Mouse (Mus musculus) CD4-positive, CD25-positive, alpha-beta regulatory T cell, adult 2 months (primary cell): ENCODE results near the gene Wnt7b.

Experiments
- DNase-seq: peaks from one replicate; pipeline ENCODE4 v3.0.0-alpha.2; 2012; ENCODE audit warnings: low read depth, low spot score

The Wnt7b gene

DNA sequence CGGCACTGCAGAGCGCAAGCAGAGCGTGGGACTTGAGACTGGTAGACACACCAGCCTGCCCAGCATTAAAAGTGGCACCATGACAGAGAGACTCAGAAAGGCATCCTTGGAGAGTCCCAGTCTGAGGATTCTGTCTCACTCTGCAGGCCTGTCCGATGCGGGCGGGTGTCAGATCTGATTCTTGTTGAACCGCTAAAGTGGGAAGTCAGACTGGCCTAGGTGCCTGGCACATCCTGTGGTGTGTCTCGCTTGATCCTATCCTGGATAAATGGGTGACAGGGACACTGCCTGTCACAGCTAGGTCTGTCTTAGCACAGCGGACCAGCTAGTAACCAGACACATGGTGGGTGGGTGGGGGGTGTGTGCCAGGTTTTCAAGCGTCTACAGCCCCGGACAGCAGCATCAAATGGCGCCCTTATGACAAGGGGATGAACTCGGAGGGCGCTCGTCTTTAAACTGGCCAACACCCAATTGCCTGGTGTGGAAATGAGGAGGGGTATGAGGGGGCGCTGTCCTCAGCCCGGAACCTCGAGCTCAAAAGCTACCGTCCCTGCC, at the start of gene Wnt7b:
Gene Wnt7b, minus strand, starts transcription at position 118 of the 555 bp plus-strand sequence.
- DNase-seq: no peak

DNA sequence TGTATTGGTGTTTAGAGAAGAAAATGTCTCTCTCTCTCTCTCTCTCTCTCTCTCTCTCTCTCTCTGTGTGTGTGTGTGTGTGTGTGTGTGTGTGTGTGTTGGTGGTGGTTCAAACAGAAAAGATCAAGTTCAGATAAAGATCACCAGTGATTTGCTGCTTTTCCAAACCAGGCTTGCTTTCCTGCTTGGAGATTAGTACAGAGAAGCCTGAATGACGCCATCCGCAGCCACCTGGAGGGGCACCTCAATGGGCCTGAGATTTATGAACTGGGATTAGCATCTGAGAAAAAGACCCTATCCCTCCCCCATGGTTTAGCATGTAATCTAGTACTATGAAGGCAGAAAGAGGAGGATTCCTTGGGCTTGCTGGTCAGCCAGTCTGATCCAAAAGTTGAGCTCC, 49.3 kb upstream of the Wnt7b start:
- no peak for DNase-seq

- no peak for DNase-seq
Observed at GRCm38 (mm10) chr15:85629924-85630545, 47.8 kb upstream of the Wnt7b start.

- DNase-seq: no peak
Observed at GRCm38 (mm10) chr15:85625666-85626279, 43.5 kb upstream of the Wnt7b start.

- no peak for DNase-seq
Observed at GRCm38 (mm10) chr15:85622213-85622612, 39.9 kb upstream of the Wnt7b start.

DNA sequence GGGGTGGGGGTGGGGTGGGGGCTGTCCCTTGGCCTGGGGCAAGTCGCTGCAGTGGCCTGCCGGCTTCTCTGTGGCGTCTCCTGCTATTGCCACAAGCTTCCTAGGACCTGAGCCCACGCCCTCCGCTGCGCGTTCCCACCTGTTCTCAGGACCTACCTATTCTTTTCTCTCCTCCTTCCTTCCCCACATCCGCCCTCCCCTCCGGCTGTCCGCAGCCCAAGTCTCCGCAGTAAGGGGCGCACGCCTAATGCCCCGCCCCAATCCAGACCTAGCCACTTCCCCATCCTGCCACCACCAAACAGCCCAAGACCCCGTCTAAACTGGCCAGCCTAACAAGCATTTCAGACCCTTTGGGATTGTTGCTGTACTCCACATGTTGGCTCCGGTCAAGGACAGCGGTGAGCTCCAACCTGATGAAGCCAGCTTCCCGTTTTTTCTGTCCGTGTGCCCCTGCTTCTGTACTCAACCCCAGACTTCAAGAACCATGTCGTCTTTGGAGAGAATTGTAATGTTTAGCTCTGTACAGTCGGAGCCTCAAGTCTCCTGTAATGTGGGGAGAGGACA, 33.3 kb upstream of the Wnt7b start:
- DNase-seq: no peak

DNA sequence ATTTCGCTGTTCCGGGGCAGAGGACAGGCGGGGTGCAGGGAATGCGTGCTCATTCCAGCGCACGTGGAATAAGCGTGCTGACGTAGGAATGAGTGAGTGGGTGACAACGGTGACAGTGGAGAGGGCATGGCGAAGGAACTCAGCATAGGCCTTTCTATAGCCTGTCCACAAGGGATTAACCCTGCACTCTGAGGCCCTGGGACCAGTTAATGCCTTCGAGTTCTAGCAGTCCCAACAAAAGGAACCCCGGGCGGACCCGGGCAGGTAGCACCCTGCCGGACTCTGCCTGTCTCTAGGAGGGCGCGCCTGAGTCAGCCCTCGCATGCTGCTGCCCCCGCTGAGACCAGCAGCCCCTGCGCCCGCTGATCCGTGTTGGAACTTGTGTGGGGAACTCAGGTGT, 32.8 kb upstream of the Wnt7b start:
- DNase-seq: no peak

GRCm38 (mm10) chr15:85613358-85614266, 31.3 kb upstream of the Wnt7b start:
- DNase-seq: no peak

DNA sequence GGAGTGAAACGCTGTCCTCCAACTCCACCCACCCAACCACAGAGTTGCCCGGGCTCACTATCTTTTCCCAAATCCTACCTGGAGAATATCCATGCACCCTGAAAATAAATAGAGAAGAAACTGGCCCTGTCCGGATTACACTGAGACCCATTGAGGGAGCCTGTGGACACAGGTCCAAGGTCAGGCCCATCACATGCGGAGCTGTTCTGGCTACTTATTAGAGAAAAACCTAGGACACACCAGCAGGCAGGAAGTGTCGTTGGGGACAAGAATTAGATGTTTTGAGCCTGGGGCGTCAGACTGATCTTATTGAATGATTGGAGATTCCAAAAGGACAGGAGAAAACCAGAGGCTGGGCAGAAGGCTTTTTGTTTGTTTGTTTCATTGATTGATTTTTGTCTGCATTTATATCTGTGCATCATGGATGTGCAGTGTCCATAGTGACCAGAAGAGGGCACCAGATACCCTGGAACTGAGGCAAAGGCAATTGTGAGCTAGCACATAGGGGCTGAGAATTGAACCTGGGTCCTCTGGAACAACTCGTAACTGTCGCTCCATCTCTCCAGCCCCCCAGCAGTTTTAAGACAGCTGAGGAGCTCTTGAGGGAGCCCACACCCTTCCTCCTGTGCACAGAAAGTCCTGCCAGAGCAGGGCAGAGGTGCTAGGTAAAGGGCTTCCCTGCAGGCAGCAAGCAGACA, 30.5 kb upstream of the Wnt7b start:
- DNase-seq: peak; percentile 77

- no peak for DNase-seq
Observed at GRCm38 (mm10) chr15:85611701-85612520, 29.6 kb upstream of the Wnt7b start.

GRCm38 (mm10) chr15:85610618-85611218, 28.4 kb upstream of the Wnt7b start:
- peak; percentile 90 for DNase-seq

DNA sequence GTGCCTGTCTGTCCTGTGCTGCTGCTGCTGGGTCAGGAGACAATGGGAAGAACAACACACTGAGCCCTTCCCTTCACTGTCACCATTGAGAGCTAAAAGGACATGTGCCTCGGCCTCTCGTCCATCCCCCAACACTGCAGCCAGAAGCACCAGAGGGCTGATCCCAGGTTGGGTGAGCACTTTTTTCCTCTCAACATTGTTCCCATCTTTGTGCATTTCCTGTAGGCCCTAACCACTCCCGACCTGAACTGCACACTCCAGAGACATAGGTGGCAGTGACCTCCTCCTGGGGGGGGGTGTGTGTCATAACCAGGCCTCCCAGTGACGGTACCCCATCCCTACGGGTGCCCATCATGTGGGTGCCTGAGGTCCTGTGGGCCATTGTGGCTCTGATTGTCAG, 27.8 kb upstream of the Wnt7b start:
- DNase-seq: no peak

GRCm38 (mm10) chr15:85609266-85610004, 27.2 kb upstream of the Wnt7b start:
- peak; percentile 40 for DNase-seq

- DNase-seq: no peak
Observed at GRCm38 (mm10) chr15:85605962-85606610, 23.8 kb upstream of the Wnt7b start.

DNA sequence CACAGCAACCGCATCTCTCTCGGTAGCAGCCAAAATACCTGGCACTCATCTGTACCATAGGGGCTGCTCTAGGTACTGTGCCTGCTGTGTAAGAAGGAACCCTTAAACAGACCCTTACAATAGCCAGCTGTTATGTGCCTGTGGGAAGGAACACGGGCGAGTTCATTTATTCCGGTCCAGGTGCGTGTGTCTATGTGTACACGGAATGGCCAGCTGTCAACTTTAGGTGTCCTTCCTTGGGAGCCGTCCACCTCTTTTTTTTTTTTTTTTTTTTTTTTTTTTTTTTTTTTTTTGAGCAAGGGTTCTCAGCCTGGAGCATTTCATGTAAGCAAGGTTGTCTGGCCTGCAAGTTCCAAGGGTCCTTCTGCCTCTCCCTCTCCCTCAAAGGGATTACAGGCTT, 22.7 kb upstream of the Wnt7b start:
- no peak for DNase-seq

DNA sequence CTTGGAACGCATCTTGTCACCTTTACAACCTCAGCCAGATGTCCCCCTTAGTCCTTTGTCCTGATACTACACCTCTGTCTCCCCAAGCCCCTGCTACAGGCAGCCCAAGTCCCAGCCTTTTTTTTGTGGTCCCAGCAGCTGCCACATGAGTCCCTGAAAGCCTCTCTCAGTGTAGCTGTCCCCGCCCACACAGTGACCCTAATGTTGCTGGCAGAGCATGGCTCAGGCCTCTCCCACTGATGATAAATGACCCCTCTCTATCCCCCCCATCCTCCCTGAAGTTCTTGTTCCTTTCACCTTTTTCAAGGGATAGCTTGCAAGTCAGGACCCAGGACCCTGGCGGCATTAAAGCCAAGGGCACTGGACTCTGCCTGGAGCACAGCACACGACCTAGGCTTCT, 22.2 kb upstream of the Wnt7b start:
- DNase-seq: no peak

DNA sequence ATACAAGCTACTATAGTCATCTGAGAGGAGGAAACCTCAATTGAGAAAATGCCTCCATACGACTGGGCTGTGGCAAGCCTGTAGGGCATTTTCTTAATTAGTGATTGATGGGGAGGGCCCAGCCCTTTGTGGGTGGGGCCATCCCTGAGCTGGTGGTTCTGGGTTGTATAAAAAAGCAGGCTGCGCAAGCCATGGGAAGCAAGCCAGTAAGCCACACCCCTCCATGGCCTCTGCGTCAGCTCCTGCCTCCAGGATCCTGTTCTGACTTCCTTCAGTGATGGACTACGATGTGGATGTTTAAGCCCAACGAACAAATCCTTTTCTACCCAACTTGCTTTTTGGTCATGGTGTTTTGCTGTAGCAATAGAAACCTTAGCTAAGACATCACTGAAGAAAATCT, 21.1 kb upstream of the Wnt7b start:
- DNase-seq: no peak

GRCm38 (mm10) chr15:85602733-85603132, 20.5 kb upstream of the Wnt7b start:
- no peak for DNase-seq

DNA sequence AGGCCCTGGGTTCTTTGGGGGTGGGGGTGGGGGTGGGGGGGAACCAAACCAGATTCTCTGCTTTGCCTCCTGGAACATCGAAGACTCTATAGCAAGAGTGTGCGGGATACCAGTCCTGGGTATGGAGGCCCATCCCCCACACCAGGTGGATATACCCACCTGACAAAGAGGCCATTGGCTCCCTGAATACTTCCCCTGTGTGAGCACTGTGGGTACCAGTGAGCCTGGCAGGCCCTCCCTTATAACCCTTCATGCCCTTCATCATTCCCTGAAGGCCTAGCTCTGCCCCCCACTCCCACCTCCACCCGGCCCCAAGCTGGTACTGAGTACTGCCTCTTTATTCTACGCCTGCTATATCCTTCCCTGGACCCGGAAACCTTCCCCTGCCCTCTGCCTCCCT, 19.7 kb upstream of the Wnt7b start:
- no peak for DNase-seq
